Mouse (Mus musculus): ENCODE results near the gene Fchsd2.
A peak's percentile ranks its signal among the peaks of the same experiment; 100 is the strongest.

Gene Fchsd2

GRCm38 (mm10) chr7:101092618-101093017 lies at the start of gene Fchsd2:
Gene Fchsd2, plus strand, starts transcription at chr7:101092863.
- peak; percentile 27 to 44 for DNase-seq

- no peak for DNase-seq
Measured at GRCm38 (mm10) chr7:101043846-101044541, 48.7 kb upstream of the Fchsd2 start.

- DNase-seq = no peak
Measured at GRCm38 (mm10) chr7:101048247-101048646, 44.4 kb upstream of the Fchsd2 start.

GRCm38 (mm10) chr7:101049326-101050087 lies 43.2 kb upstream of the Fchsd2 start:
- no peak for DNase-seq

- DNase-seq = no peak
Measured at GRCm38 (mm10) chr7:101050724-101051550, 41.7 kb upstream of the Fchsd2 start.

GRCm38 (mm10) chr7:101051551-101052221 lies 41.0 kb upstream of the Fchsd2 start:
- peak; percentile 65 to 67 for DNase-seq

- no peak for DNase-seq
Measured at GRCm38 (mm10) chr7:101053136-101053535, 39.5 kb upstream of the Fchsd2 start.

- no peak for DNase-seq
Measured at GRCm38 (mm10) chr7:101057309-101057708, 35.4 kb upstream of the Fchsd2 start.

- no peak for DNase-seq
Measured at GRCm38 (mm10) chr7:101059188-101059587, 33.5 kb upstream of the Fchsd2 start.

- DNase-seq = no peak
Measured at GRCm38 (mm10) chr7:101060476-101060875, 32.2 kb upstream of the Fchsd2 start.

- DNase-seq = peak; percentile 91 to 93
Measured at GRCm38 (mm10) chr7:101061381-101061780, 31.3 kb upstream of the Fchsd2 start.

GRCm38 (mm10) chr7:101062246-101062645 lies 30.4 kb upstream of the Fchsd2 start:
- DNase-seq = peak in 1 of 2 experiments; percentile 17

GRCm38 (mm10) chr7:101063523-101063922 lies 29.1 kb upstream of the Fchsd2 start:
- no peak for DNase-seq

GRCm38 (mm10) chr7:101064697-101065688 lies 27.7 kb upstream of the Fchsd2 start:
- no peak for DNase-seq

- DNase-seq = no peak
Measured at GRCm38 (mm10) chr7:101066009-101066408, 26.7 kb upstream of the Fchsd2 start.

GRCm38 (mm10) chr7:101066650-101067346 lies 25.9 kb upstream of the Fchsd2 start:
- no peak for DNase-seq

GRCm38 (mm10) chr7:101067521-101067920 lies 25.1 kb upstream of the Fchsd2 start:
- DNase-seq = no peak

- DNase-seq = no peak
Measured at GRCm38 (mm10) chr7:101069271-101069670, 23.4 kb upstream of the Fchsd2 start.

- DNase-seq = no peak
Measured at GRCm38 (mm10) chr7:101070406-101070805, 22.3 kb upstream of the Fchsd2 start.

- DNase-seq = no peak
Measured at GRCm38 (mm10) chr7:101071020-101071419, 21.6 kb upstream of the Fchsd2 start.

Data from cerebellum, postnatal 25 days (tissue).